Mouse (Mus musculus): ENCODE measurements around the gene G3bp2.

DNA sequence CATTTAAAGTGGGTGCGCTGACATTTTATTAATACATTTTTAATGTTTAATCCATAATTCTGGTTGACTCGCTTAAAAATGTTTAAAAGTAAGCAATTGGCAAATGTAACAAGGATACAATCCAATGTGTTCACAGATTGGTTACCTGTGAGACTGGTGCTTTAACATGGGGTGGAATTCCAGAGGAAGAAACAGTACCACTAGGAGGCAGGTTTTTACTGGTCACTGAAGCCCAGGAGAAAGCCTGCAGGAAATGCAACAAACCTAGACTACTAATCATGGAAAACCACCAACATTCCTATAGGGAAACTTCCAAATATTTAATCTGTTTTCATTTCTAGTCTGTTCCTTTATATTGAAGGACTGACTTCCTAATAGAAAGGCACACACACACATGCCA, 20.3 kb downstream of the G3bp2 start:
- TF ChIP-seq CTCF (IDR thresholded peaks at IDR 0.05; ENCODE audit: borderline replicate concordance, insufficient read depth, low read depth, low read length) (no peak), POLR2A (IDR thresholded peaks at IDR 0.05; ENCODE audit: borderline replicate concordance, insufficient read depth, low read length) (no peak)
